Mouse (Mus musculus): ENCODE measurements around the gene Cherp. TPM values are rescaled to one million over a fixed set of nuclear protein-coding genes. Genes with fewer than 3 reads are reported as not detected.

The Cherp gene
- polyA plus RNA-seq (2014; fragmentation: Illumina TruSeq; extraction: RNeasy Lipid Tissue Mini Kit (QIAGEN cat#74804); ENCODE audit: low read depth, low replicate concordance), result 32.8 TPM

DNA sequence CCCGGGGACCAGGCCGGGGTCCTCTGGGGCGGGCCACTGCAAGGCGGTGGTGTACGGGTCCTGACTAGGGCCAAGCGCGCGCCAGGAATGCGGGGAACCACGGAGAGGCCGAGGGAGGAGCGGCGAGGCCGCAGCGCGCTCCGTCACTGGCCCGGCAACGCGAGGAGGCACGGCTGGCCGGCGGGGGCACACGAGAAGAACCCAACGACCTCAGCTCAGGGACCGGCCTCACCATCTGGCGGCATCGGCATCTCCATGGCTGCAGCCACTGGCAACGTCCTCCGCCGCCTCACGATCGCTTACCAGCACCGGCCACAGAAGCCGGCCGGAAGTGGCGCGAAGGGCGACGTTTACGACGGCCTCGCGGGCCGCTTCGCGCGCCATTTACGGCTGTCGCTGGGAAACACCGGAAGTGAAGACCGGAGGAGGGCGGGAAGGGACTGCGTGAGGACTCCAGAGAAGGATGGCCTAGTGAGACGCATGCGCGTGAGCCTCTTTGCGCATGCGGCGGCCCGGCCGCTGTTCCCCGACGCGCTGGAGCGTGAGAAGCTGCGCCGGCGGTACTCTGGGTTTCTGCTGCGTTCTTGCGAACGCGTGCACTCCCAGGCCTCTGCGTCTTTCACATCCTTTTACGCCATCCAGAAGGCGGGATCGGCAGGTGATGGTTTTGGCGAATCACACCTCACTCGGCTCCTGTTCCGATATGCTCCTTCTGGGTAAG lies at the start of gene Cherp:
Gene Cherp (minus strand): TSS at position 401 of the 721 bp plus-strand sequence.

DNA sequence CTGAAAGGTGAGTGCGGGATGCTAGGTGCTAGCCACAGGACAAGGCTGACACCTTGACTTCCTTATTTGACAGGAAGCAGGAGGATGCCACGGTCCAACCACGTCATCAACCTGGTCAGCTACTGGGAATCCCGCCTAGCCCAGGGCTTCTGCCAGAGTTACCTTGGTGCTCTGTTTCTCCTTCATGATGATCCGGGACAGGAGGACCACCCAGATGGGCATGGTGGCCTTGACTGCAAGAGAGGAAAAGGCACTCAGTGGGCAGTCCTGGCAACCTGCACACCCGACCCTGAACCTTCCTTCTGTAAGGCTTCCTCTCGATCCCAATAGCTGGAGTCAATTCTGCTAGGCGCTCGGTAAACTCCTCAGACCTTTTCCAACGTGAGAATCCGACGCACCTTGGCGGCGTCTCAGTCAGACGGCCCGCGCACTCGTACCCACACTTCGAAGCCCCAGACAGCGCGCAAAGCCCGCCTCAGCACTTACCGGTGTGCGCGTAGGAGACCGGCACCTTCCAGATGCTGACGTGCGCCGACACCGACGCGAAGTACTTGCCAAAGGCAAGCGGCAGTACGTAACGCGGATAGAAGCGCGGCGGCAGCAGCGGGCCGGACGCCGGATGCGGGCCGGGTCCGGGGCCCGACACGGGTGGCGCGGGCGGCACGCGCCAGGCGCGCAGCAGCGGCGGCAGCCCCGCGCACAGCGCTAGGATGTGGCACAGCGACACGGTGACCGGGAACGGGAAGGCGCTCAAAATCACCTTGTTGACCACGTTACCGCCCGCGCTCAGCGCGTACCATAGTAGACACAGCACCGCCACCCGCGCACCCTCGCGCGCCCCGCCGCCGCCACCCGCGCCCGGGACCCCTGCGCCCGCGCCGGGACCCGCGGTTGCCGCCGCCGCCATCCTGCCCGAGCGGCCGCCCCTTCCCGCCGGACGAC lies 16.9 kb upstream of the Cherp start, which contains the start of gene Slc35e1:
Gene Slc35e1 (minus strand): TSS at position 935 of the 942 bp plus-strand sequence.

DNA sequence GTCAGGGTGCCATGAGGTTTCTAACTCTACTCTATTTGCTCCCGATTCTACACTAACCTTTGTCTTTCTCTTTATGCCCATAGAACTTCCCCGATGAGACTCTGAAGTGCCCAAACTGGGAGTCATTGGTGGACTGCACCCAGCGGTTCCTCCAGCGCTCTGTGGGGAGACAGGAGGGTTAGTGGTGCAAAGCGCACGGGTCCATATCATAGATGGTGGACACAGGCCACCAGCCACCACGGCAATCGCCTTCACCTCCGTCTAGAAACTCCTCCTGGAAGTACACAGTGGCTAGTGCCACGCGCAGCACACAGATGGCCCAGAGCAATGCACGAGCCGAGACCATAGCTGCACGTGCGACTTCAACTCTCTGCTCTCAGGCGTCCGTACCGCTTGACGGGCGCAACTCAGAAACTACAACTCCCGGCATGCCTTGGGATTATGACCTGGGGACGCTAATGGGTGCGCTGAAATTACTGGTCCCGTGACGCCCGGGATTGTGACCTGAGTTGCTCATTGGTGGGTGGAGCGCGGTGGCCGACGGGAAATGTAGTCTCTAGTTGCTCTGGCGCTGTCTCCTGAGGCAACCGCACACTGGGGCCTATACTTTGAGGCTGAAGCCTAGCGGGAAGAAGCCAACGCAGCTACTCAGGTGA lies 31.6 kb downstream of the Cherp start, which contains the start of the genes Calr3 and 1700030K09Rik:
Gene Calr3 (minus strand): TSS at position 533 of the 656 bp plus-strand sequence.
Gene 1700030K09Rik (plus strand): TSS at position 543 of the 656 bp plus-strand sequence.

DNA sequence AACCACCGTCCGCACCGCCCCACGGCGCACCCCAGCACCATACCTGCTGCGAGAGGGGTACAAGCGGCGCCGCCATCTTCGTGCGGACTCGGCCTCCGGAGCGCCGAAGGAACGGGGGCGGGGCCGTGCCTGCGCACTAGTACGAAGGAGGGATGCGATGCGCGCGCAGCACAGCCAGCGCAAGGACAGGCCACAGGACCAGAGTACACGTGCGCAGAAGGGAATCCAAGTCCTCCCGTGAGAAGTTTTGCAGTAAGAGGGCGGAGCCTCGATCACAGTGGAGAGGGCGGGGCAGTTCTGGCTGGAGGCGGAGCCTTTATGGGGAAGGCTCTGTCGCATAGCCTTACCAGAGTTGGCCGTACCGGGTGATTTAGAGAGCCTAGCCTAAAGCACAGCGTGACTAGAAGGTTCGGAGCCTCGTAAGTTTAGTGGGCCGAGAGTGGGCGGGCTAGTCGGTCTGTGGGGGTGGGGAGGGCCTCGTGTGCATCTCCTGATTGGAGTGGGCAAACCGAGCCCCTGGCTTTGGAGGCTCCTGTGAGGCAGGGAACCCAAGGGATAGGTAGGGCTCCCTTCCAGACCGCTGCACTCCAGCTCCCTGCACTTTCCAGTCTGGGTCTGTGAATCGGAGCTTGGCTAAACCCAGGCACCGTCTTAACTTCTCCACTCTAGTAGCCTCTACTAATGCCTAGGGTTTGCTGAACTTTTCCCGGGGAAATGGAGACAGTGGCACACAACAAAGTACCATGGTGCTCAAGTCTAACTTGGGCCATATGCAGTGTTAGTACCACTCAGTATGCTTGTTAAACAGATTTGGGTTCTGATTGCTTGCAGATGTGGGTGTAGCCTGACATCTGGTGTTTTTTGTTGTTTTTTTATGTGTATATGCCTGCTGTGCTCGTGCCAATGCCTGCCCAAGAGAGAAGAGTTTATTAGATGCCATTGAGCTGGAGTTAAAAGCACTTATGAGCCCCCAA lies 53.4 kb downstream of the Cherp start, which contains the start of gene Eps15l1:
Gene Eps15l1 (minus strand): TSS at position 99 of the 974 bp plus-strand sequence.

Other genes with a start within 250 kb of the Cherp start
- gene Ap1m1, start 235.2 kb downstream of the Cherp start, polyA plus RNA-seq (2014; fragmentation: Illumina TruSeq; extraction: RNeasy Lipid Tissue Mini Kit (QIAGEN cat#74804); ENCODE audit: low read depth, low replicate concordance), result 41.0 TPM
- 6.0 TPM for gene Gm10282, start 170.0 kb downstream of the Cherp start, polyA plus RNA-seq (2014; fragmentation: Illumina TruSeq; extraction: RNeasy Lipid Tissue Mini Kit (QIAGEN cat#74804); ENCODE audit: low read depth, low replicate concordance)
- 31.2 TPM for gene Klf2, start 156.2 kb downstream of the Cherp start, polyA plus RNA-seq (2014; fragmentation: Illumina TruSeq; extraction: RNeasy Lipid Tissue Mini Kit (QIAGEN cat#74804); ENCODE audit: low read depth, low replicate concordance)
- 48.7 TPM for gene Eps15l1, start 53.8 kb downstream of the Cherp start, polyA plus RNA-seq (2014; fragmentation: Illumina TruSeq; extraction: RNeasy Lipid Tissue Mini Kit (QIAGEN cat#74804); ENCODE audit: low read depth, low replicate concordance)
- gene Calr3, start 31.4 kb downstream of the Cherp start, polyA plus RNA-seq (2014; fragmentation: Illumina TruSeq; extraction: RNeasy Lipid Tissue Mini Kit (QIAGEN cat#74804); ENCODE audit: low read depth, low replicate concordance), result 5.5 TPM
- 9.1 TPM for gene 1700030K09Rik, start 31.3 kb downstream of the Cherp start, polyA plus RNA-seq (2014; fragmentation: Illumina TruSeq; extraction: RNeasy Lipid Tissue Mini Kit (QIAGEN cat#74804); ENCODE audit: low read depth, low replicate concordance)
- 32.6 TPM for gene Slc35e1, start 17.4 kb upstream of the Cherp start, polyA plus RNA-seq (2014; fragmentation: Illumina TruSeq; extraction: RNeasy Lipid Tissue Mini Kit (QIAGEN cat#74804); ENCODE audit: low read depth, low replicate concordance)
- gene Med26, start 73.0 kb upstream of the Cherp start, polyA plus RNA-seq (2014; fragmentation: Illumina TruSeq; extraction: RNeasy Lipid Tissue Mini Kit (QIAGEN cat#74804); ENCODE audit: low read depth, low replicate concordance), result 7.0 TPM
- gene Smim7, start 95.9 kb upstream of the Cherp start, polyA plus RNA-seq (2014; fragmentation: Illumina TruSeq; extraction: RNeasy Lipid Tissue Mini Kit (QIAGEN cat#74804); ENCODE audit: low read depth, low replicate concordance), result 84.6 TPM
- gene Tmem38a, start 96.8 kb upstream of the Cherp start, polyA plus RNA-seq (2014; fragmentation: Illumina TruSeq; extraction: RNeasy Lipid Tissue Mini Kit (QIAGEN cat#74804); ENCODE audit: low read depth, low replicate concordance), result 7.0 TPM
- 6.6 TPM for gene Nwd1, start 171.5 kb upstream of the Cherp start, polyA plus RNA-seq (2014; fragmentation: Illumina TruSeq; extraction: RNeasy Lipid Tissue Mini Kit (QIAGEN cat#74804); ENCODE audit: low read depth, low replicate concordance)
- 358 TPM for gene Sin3b, start 248.1 kb upstream of the Cherp start, polyA plus RNA-seq (2014; fragmentation: Illumina TruSeq; extraction: RNeasy Lipid Tissue Mini Kit (QIAGEN cat#74804); ENCODE audit: low read depth, low replicate concordance)